Mouse (Mus musculus): ENCODE results near the gene Paxx. TPM values are rescaled to one million over a fixed set of nuclear protein-coding genes. Genes with fewer than 3 reads are reported as not detected.
A peak's percentile ranks its signal among the peaks of the same experiment; 100 is the strongest.
"Not testable (repeated sequence)": the region's sequence is repeated elsewhere in the genome, so short reads cannot be mapped to it uniquely, and the experiment has no call there.

The Paxx gene
- total RNA-seq, 2 experiments from 2014 or later = 38.6 to 54.5 TPM

DNA sequence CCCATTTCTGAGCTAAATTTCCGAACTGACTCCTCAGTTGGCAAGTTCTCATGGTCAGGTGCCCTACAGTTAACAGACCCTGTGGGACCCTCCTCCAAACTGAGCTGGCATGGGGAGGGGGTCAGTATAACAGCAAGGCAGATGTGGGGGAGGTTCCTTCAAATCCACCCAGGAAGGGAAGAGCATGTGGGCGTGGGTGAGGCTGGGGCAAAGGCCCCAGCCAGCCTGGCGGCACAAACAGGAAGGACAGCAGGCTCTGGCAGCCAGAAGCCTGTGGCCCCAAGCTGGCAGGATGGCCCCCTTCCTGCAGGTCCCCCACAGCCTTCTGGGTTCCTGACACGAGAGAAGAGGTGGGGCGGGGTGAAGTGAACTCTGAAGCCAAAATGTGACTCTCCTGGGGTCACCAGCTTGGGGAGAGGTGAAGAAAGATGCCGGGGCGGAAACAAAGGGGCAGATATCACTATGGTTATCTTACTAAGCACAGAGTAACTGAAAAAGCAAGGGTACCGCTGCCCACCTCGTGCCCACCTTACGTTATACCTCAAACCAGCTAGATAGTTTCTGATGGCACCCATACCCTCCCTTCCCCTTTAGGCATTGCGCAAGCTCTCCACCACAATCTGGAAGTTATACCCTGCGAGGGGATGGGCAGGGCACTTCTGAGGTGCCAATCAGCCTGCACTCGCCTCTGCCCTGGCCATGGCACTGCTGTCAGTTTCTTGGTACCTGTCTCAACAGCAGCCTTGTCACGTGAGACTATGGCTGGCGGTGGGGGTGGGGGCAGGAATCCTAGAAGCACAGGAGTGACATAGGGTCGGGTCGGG lies 38.1 kb downstream of the Paxx start, which contains the start of gene Fut7:
Gene Fut7, plus strand, starts transcription at position 681 of the 824 bp plus-strand sequence.
- no peak for DNase-seq (ENCODE audit: low spot score in 2 of 2)

DNA sequence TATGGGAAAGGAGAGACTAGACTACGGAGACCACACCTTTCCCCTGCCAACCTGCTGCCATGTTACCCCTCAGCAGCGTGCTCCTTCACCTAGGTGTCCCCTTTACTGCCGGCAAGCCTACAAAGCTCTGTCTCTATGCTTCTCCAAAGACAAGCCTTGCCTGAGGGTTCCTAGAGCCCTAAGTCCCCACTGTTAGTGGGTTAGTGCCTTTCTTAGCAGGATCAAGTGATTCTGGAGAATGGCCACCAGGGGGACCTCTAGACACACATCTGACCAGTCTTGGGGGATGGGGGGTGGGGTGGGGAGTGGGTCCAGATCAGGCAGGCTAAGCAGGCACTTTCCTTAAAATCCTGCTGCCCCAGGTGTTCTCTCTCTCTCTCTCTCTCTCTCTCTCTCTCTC lies 39.0 kb downstream of the Paxx start:
- peak; percentile 32 to 42 for DNase-seq (ENCODE audit: low spot score in 2 of 2)

DNA sequence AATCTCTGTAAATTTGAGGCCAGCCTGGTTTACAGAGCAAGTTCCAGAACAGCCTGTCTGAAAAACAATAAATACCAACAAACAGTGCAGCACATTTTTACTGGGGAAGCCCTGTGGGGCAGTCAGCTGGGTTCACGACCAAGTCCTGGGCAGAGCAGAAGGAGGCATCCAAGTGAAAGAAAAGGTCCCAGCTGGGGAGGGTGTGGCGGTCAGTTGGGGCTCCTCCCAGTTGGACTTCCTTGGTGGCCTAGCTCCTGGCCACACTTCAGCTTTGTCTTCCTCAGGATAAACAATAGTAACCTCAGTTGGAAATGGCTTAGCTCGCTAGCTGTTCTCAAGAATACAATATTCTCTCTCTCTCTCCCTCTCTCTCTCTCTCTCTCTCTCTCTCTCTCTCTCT lies 43.5 kb downstream of the Paxx start:
- DNase-seq (ENCODE audit: low spot score in 2 of 2) = no peak

DNA sequence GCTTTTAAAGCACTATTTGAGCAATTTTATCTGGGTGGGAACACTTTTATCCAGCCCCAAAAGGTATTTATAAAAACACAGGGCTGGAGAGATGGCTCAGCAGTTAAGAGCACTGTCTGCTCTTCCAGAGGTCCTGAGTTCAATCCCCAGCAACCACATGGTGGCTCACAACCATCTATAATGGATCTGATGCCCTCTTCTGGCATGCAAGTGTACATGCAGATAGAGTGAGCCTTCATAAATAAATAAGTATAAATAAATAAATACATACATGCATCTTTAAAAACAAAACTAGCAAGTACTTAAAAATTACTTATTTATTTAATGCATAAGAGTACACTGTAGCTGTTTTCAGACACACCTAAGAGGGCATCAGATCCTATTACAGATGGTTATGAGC lies 47.5 kb downstream of the Paxx start:
- DNase-seq (ENCODE audit: low spot score in 2 of 2) = not testable (repeated sequence)

DNA sequence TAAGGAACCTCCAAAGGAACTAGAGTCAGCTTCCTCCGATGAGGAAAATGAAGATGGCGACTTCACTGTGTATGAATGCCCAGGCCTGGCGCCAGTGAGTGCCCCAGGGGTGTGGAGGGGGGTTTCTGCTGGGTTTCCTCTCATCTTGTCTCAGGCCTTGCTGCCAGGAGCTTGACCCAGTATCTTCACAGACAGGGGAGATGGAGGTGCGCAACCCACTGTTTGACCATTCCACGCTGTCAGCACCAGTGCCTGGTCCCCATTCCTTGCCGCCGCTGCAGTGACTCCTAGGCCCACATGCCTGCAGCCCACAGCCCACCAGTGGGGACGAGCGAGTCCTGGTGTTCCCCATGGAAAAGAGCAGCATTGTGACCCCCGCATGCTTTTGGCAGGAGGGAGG lies 52.0 kb downstream of the Paxx start:
- no peak for DNase-seq (ENCODE audit: low spot score in 2 of 2)

Small RNAs within 50 kb of the gene (microRNA-seq; reads per million reads assigned to microRNA genes)
- gene Mir3087 (ENCODE audit: borderline number of aligned reads in 2 of 2) = 0.47 to 2.4 reads per million in 2 experiments

Other genes starting within 250 kb of the Paxx start
- 10 to 100 TPM; 48.8 to 49.5 TPM for gene Nelfb, start 249.6 kb downstream of the Paxx start, total RNA-seq (2021)
- gene Stpg3, start 246.5 kb downstream of the Paxx start, total RNA-seq (2021) = not detected
- not detected for gene Fam166a, start 242.3 kb downstream of the Paxx start, total RNA-seq (2021)
- 100 to 1,000 TPM; 284 to 287 TPM for gene Tubb4b, start 236.4 kb downstream of the Paxx start, total RNA-seq (2021)
- not detected for gene Slc34a3, start 226.7 kb downstream of the Paxx start, total RNA-seq (2021)
- gene Rnf224, start 224.3 kb downstream of the Paxx start, total RNA-seq (2021) = not detected
- 1 to 10 TPM; 7.9 to 8.3 TPM for gene Rnf208, start 218.8 kb downstream of the Paxx start, total RNA-seq (2021)
- not detected for gene Cysrt1, start 218.6 kb downstream of the Paxx start, total RNA-seq (2021)
- gene AL732309.1, start 214.2 kb downstream of the Paxx start, total RNA-seq (2021) = 1 to 10 TPM; 2.2 to 5.7 TPM
- 10 to 100 TPM; 19.5 to 24.4 TPM for gene Tmem203, start 205.7 kb downstream of the Paxx start, total RNA-seq (2021)
- 1 to 10 TPM; 8.2 to 9.4 TPM for gene Tprn, start 198.5 kb downstream of the Paxx start, total RNA-seq (2021)
- 10 to 100 TPM; 37.2 to 40.1 TPM for gene Ssna1, start 188.7 kb downstream of the Paxx start, total RNA-seq (2021)
- 10 to 100 TPM; 75.5 to 82.4 TPM for gene Anapc2, start 188.6 kb downstream of the Paxx start, total RNA-seq (2021)
- gene Tmem210, start 172.9 kb downstream of the Paxx start, total RNA-seq (2021) = not detected
- not detected for gene Lrrc26, start 171.2 kb downstream of the Paxx start, total RNA-seq (2021)
- gene Grin1, start 141.9 kb downstream of the Paxx start, total RNA-seq (2021) = 10 to 100 TPM; 10.0 to 10.5 TPM
- 10 to 100 TPM; 59.0 to 63.2 TPM for gene Man1b1, start 128.8 kb downstream of the Paxx start, total RNA-seq (2021)
- 10 to 100 TPM; 32.3 to 42.0 TPM for gene Dpp7, start 104.7 kb downstream of the Paxx start, total RNA-seq (2021)
- gene Uap1l1, start 95.4 kb downstream of the Paxx start, total RNA-seq (2021) = 10 to 100 TPM; 18.8 to 20.9 TPM
- gene Sapcd2, start 88.8 kb downstream of the Paxx start, total RNA-seq (2021) = not detected
- gene Entpd2, start 65.2 kb downstream of the Paxx start, total RNA-seq (2021) = 1 to 10 TPM; 3.2 to 8.3 TPM
- 100 to 1,000 TPM; 125 to 161 TPM for gene Npdc1, start 61.7 kb downstream of the Paxx start, total RNA-seq (2021)
- gene Fut7, start 37.8 kb downstream of the Paxx start, total RNA-seq (2021) = under 1 TPM; 0.13 to 0.35 TPM
- 10 to 100 TPM; 36.9 to 48.5 TPM for gene Abca2, start 32.4 kb downstream of the Paxx start, total RNA-seq (2021)
- 1 to 10 TPM in 1 of 2 experiments, under 1 TPM in 1; 0.53 to 1.1 TPM for gene Clic3, start 4.3 kb downstream of the Paxx start, total RNA-seq (2021)
- 1 to 10 TPM; 1.1 to 3.1 TPM for gene Ptgds, start 9.0 kb upstream of the Paxx start, total RNA-seq (2021)
- not detected for gene Lcn12, start 32.8 kb upstream of the Paxx start, total RNA-seq (2021)
- gene Fbxw5, start 39.7 kb upstream of the Paxx start, total RNA-seq (2021) = 10 to 100 TPM; 92.1 to 94.5 TPM
- gene C8g, start 40.6 kb upstream of the Paxx start, total RNA-seq (2021) = 1 to 10 TPM; 2.2 to 3.5 TPM
- 10 to 100 TPM; 32.5 to 32.6 TPM for gene Traf2, start 85.8 kb upstream of the Paxx start, total RNA-seq (2021)
- gene Edf1, start 96.8 kb upstream of the Paxx start, total RNA-seq (2021) = 100 to 1,000 TPM; 302 to 308 TPM
- gene Mamdc4, start 113.8 kb upstream of the Paxx start, total RNA-seq (2021) = 1 to 10 TPM; 3.4 to 4.4 TPM
- gene Phpt1, start 114.1 kb upstream of the Paxx start, total RNA-seq (2021) = 10 to 100 TPM; 49.4 to 69.5 TPM
- 1 to 10 TPM; 1.5 to 1.7 TPM for gene Ajm1, start 120.7 kb upstream of the Paxx start, total RNA-seq (2021)
- gene Rabl6, start 147.4 kb upstream of the Paxx start, total RNA-seq (2021) = 10 to 100 TPM; 82.3 to 97.5 TPM
- not detected for gene Ccdc183, start 156.6 kb upstream of the Paxx start, total RNA-seq (2021)
- 10 to 100 TPM; 14.6 to 38.7 TPM for gene Tmem141, start 160.9 kb upstream of the Paxx start, total RNA-seq (2021)
- 10 to 100 TPM in 1 of 2 experiments, 1 to 10 TPM in 1; 5.3 to 12.3 TPM for gene Fcna, start 166.9 kb upstream of the Paxx start, total RNA-seq (2021)
- not detected for gene Lcn8, start 192.0 kb upstream of the Paxx start, total RNA-seq (2021)
- gene Lcn5, start 196.9 kb upstream of the Paxx start, total RNA-seq (2021) = not detected
- not detected for gene Lcn6, start 215.7 kb upstream of the Paxx start, total RNA-seq (2021)
- gene Lcn10, start 221.6 kb upstream of the Paxx start, total RNA-seq (2021) = not detected
- gene Obp2a, start 238.9 kb upstream of the Paxx start, total RNA-seq (2021) = 10 to 100 TPM in 1 of 2 experiments, not detected in 1; 67.0 TPM
- 10 to 100 TPM; 36.0 to 42.9 TPM for gene Bmyc, start 245.6 kb upstream of the Paxx start, total RNA-seq (2021)

Data from adrenal gland, adult 18-20 months (tissue).